Mouse (Mus musculus): ENCODE results near the gene Camk2d.

- TF ChIP-seq E2F4 (IDR thresholded peaks at IDR 0.05; ENCODE audit: insufficient replicate concordance, low read depth, low read length) (no peak), CTCF (conservative IDR thresholded peaks at IDR 0.05 in 1 of 2, IDR thresholded peaks at IDR 0.05 in 1 of 2; ENCODE audit: low read depth in 2 of 2, low read length in 2 of 2) (no peak), EP300 (IDR thresholded peaks at IDR 0.05; ENCODE audit: low read length) (no peak), MYC (IDR thresholded peaks at IDR 0.05; ENCODE audit: low read depth, low read length) (no peak), POLR2A (IDR thresholded peaks at IDR 0.05; ENCODE audit: low read depth, low read length) (no peak), ZNF384 (IDR thresholded peaks at IDR 0.05; ENCODE audit: low read depth, low read length) (no peak), RAD21 (IDR thresholded peaks at IDR 0.05; ENCODE audit: low read depth, low read length) (no peak), GABPA (IDR thresholded peaks at IDR 0.05; ENCODE audit: insufficient replicate concordance, low read depth, low read length) (no peak), USF1 (IDR thresholded peaks at IDR 0.05; ENCODE audit: low read depth, low read length) (no peak), MEF2A (IDR thresholded peaks at IDR 0.05; ENCODE audit: borderline replicate concordance, low read depth, low read length) (no peak), JUND (conservative IDR thresholded peaks at IDR 0.05; ENCODE audit: low read depth, low read length) (no peak), CHD1 (IDR thresholded peaks at IDR 0.05; ENCODE audit: low read depth, low read length) (no peak)
These were observed 70.9 kb downstream of the Camk2d start for GRCm38 (mm10) chr3:126667019-126667418.

All from CH12.LX (cell line).